ENCODE assay signal across 8 mouse cellular contexts in genomic region chr3:58413671-58414070, GRCm38 (mm10). TPM values are rescaled to one million over a fixed set of nuclear protein-coding genes. Genes with fewer than 3 reads are reported as not detected.
DNase-seq lines count a peak whose midpoint lies in the region; ATAC-seq and TF ChIP-seq lines count a peak whose summit lies in the region.

No protein-coding gene starts in this region.

- peak overlapping the region; percentile 96 for H3K4me2 ChIP-seq in lung, embryonic 14.5 days
- peak overlapping the region; percentile 61 for H3K4me2 ChIP-seq in neural tube, embryonic 13.5 days

- TF ChIP-seq POLR2A in cortical plate, adult 2 months (IDR thresholded peaks at IDR 0.05; ENCODE audit: extremely low read depth, insufficient read depth, low read length) = no peak

- H3K4me3 ChIP-seq in lung, embryonic 14.5 days (ENCODE audit: low read depth, low read length) = peak overlapping the region; percentile 96
- H3K4me3 ChIP-seq in cortical plate, adult 2 months (ENCODE audit: insufficient read depth, low read length) = peak overlapping the region; percentile 92; the same call in 1 of the 2 replicates
- H3K4me3 ChIP-seq in neural tube, embryonic 13.5 days = peak overlapping the region; percentile 100

- no peak for DNase-seq in lung, embryonic 14.5 days
- no peak for DNase-seq in lung, postnatal 36 days
- peak; percentile 55 for DNase-seq in induced T-regulatory cell, adult 2 months (ENCODE audit: low read depth)
- no peak for DNase-seq in spleen, adult 12 weeks (ENCODE audit: low spot score)
- no peak for DNase-seq in lung, adult 18-20 months
- DNase-seq in kidney, adult 18-20 months = no peak

- whole genome bisulfite sequencing in lung, embryonic 14.5 days = 33% methylated on average over 5 of the region's 5 CpGs
- 47% methylated on average over 5 of the region's 5 CpGs for WGBS in neural tube, embryonic 13.5 days

- peak overlapping the region; percentile 100; the same call in 1 of the 2 replicates for H3K27ac ChIP-seq in lung, embryonic 14.5 days (ENCODE audit: low read depth)
- no peak overlapping the region for H3K27ac ChIP-seq in cortical plate, adult 2 months (ENCODE audit: insufficient read depth, low read length)
- H3K27ac ChIP-seq in neural tube, embryonic 13.5 days (replicated peaks) = peak overlapping the region; percentile 99; the same call in 1 of the 2 replicates

- H3K4me1 ChIP-seq in lung, embryonic 14.5 days (ENCODE audit: insufficient read depth) = no peaks in the 10 kb centered on the region
- no peaks in the 10 kb centered on the region for H3K4me1 ChIP-seq in cortical plate, adult 2 months (ENCODE audit: control insufficient read depth, insufficient read depth, low read length)
- peaks cover 24% of the 10 kb centered on the region for H3K4me1 ChIP-seq in neural tube, embryonic 13.5 days (replicated peaks)

- TF ChIP-seq CTCF in lung, embryonic 14.5 days (IDR thresholded peaks at IDR 0.05; ENCODE audit: low read depth) = no peak
- no peak for TF ChIP-seq CTCF in cortical plate, adult 2 months (IDR thresholded peaks at IDR 0.05; ENCODE audit: extremely low read depth, insufficient read depth, low read length)

- no peaks in the 10 kb centered on the region for H3K9me3 ChIP-seq in lung, embryonic 14.5 days (ENCODE audit: low read depth, low read length)
- no peaks in the 10 kb centered on the region for H3K9me3 ChIP-seq in neural tube, embryonic 13.5 days

- no peak for ATAC-seq in lung, embryonic 14.5 days (ENCODE audit: insufficient read depth)
- ATAC-seq in neural tube, embryonic 13.5 days (ENCODE audit: low read depth) = no peak

- H3K36me3 ChIP-seq in lung, embryonic 14.5 days (ENCODE audit: insufficient read depth) = peaks cover 9% of the 10 kb centered on the region
- no peaks in the 10 kb centered on the region for H3K36me3 ChIP-seq in neural tube, embryonic 13.5 days

- peak overlapping the region; percentile 97 for H3K9ac ChIP-seq in lung, embryonic 14.5 days
- peak overlapping the region; percentile 67; the same call in 1 of the 2 replicates for H3K9ac ChIP-seq in neural tube, embryonic 13.5 days

- no peaks in the 10 kb centered on the region for H3K27me3 ChIP-seq in lung, embryonic 14.5 days (ENCODE audit: insufficient read depth, low read length)
- H3K27me3 ChIP-seq in neural tube, embryonic 13.5 days = no peaks in the 10 kb centered on the region

RNA-seq across cellular contexts. Expression of gene Tsc22d2, which starts 0.8 kb away (rescaled TPM):
- polyA plus RNA-seq in lung, embryonic 14.5 days (2014; fragmentation: Nextera tagmentation; extraction: Ambion mirVana) = 13.7 and 17.6 TPM in 2 replicates
- 9.6 and 11.2 TPM in 2 replicates for polyA plus RNA-seq in cortical plate, adult 2 months (2012; rRNA removed)
- polyA plus RNA-seq in neural tube, embryonic 13.5 days (2015; fragmentation: Nextera tagmentation; extraction: Ambion mirVana) = 8.3 and 8.6 TPM in 2 replicates
